Mouse (Mus musculus) testis, adult 10 weeks (tissue): ENCODE measurements around the gene 2610028H24Rik. TPM values are rescaled to one million over a fixed set of nuclear protein-coding genes. Genes with fewer than 3 reads are reported as not detected.

Source experiments
- polyA plus RNA-seq: library from polyadenylated mRNA; stranded (reverse); fragments of 350-450 nt; fragmentation: Illumina TruSeq; extraction: RNeasy Lipid Tissue Mini Kit (QIAGEN cat#74804); gene quantifications from one replicate; pipeline ENCODE4 v1.2.3, GENCODE M21; 2014; ENCODE audit warnings: low read depth, low replicate concordance

2610028H24Rik gene
- polyA plus RNA-seq: not detected

GRCm38 (mm10) chr10:76448851-76449250 lies at the start of gene 2610028H24Rik:
Gene 2610028H24Rik (plus strand): TSS chr10:76449081.

GRCm38 (mm10) chr10:76440281-76440680 lies 8.6 kb upstream of the 2610028H24Rik start, which contains the start of gene AC141477.1:
Gene AC141477.1 (minus strand): TSS chr10:76440444.

GRCm38 (mm10) chr10:76442178-76443088 lies 6.4 kb upstream of the 2610028H24Rik start, which contains the start of gene Pcnt:
Gene Pcnt (minus strand): TSS chr10:76442786.

GRCm38 (mm10) chr10:76468203-76469162 lies 19.6 kb downstream of the 2610028H24Rik start, which contains the start of the genes Mcm3ap and Ybey:
Gene Mcm3ap (plus strand): TSS chr10:76468927.
Gene Ybey (minus strand): TSS chr10:76469114.

Other genes starting within 250 kb of the 2610028H24Rik start
- gene Prmt2, start 211.2 kb upstream of the 2610028H24Rik start, polyA plus RNA-seq: 0.60 TPM
- 0.36 TPM for gene S100b, start 195.2 kb upstream of the 2610028H24Rik start, polyA plus RNA-seq
- gene Dip2a, start 103.8 kb upstream of the 2610028H24Rik start, polyA plus RNA-seq: 5.0 TPM
- gene AC141477.1, start 8.6 kb upstream of the 2610028H24Rik start, polyA plus RNA-seq: not detected
- 30.6 TPM for gene Pcnt, start 6.3 kb upstream of the 2610028H24Rik start, polyA plus RNA-seq
- 9.8 TPM for gene Mcm3ap, start 19.8 kb downstream of the 2610028H24Rik start, polyA plus RNA-seq
- gene Ybey, start 20.0 kb downstream of the 2610028H24Rik start, polyA plus RNA-seq: 0.74 TPM
- gene Lss, start 82.5 kb downstream of the 2610028H24Rik start, polyA plus RNA-seq: 4.6 TPM
- 2.9 TPM for gene Spatc1l, start 113.2 kb downstream of the 2610028H24Rik start, polyA plus RNA-seq
- not detected for gene Ftcd, start 126.6 kb downstream of the 2610028H24Rik start, polyA plus RNA-seq
- gene Col6a2, start 174.5 kb downstream of the 2610028H24Rik start, polyA plus RNA-seq: 0.48 TPM